Mouse (Mus musculus): ENCODE measurements around the gene Izumo1. TPM values are rescaled to one million over a fixed set of nuclear protein-coding genes. Genes with fewer than 3 reads are reported as not detected.
A peak's percentile ranks its signal among the peaks of the same experiment; 100 is the strongest.
"Not testable (repeated sequence)": the region's sequence is repeated elsewhere in the genome, so short reads cannot be mapped to it uniquely, and the experiment has no call there.

Izumo1 gene
- total RNA-seq, 2 experiments from 2014 or later: not detected

GRCm38 (mm10) chr7:45641391-45642040 lies 19.9 kb downstream of the Izumo1 start:
- no peak for DNase-seq (ENCODE audit: low spot score in 2 of 2)

GRCm38 (mm10) chr7:45642083-45642482 lies 20.5 kb downstream of the Izumo1 start:
- DNase-seq (ENCODE audit: low spot score in 2 of 2): no peak

- DNase-seq (ENCODE audit: low spot score in 2 of 2): no peak
Measured at GRCm38 (mm10) chr7:45642503-45643255, 21.1 kb downstream of the Izumo1 start.

DNA sequence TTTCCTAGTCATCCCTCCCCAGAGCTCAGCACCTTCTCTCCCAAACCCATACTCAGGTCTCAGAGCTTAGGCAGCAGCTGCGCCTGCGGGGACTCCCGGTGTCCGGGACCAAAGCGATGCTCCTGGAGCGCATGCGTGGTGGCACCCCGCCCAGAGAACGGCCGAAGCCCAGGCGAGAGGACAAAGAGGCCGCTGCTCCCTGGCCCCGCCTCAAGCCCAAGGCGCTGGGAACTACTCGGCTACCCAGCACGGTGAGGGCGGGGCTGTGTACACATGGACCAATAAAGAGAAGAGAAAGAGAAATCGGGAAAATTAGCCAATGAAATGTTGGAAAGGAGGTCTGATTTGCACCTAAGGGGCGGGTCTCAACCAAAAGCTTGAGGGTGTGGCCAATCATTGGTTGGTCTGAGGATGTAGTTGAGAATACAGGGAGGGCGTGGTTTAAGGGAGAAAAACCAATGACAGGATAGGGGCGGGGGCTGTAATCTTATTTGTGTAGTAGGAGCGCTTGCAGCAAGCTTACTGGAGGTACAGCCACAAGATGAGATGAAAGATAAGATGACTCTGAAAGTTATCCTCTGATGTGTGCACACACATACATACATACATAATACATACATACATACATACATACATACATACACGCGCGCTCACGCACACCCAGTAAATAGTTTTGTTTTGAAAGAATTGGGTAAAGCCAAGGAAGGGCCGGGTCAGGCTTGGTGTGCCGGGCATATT lies 22.0 kb downstream of the Izumo1 start:
- peak; percentile 88 to 94 for DNase-seq (ENCODE audit: low spot score in 2 of 2)

DNA sequence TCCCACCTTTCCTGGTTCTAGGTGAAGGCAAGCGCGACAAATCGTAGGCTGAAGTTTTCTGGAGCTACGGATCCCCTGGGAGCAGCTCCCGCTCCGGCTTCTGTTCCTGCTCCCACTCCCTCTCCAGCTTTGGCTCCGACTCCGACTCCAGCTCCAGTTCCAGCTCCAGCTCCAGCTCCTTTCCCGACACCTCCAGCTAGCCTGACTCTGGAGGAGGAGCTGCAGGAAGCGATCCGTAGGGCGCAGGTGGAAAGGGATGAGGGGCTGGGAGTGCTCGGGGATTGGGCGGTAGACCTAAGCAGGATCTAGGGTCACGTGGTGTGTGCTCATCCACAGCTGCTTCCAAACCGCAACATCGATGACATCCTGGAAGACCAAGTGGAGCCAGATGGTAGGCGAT lies 22.6 kb downstream of the Izumo1 start:
- DNase-seq (ENCODE audit: low spot score in 2 of 2): peak; percentile 53 to 61

DNA sequence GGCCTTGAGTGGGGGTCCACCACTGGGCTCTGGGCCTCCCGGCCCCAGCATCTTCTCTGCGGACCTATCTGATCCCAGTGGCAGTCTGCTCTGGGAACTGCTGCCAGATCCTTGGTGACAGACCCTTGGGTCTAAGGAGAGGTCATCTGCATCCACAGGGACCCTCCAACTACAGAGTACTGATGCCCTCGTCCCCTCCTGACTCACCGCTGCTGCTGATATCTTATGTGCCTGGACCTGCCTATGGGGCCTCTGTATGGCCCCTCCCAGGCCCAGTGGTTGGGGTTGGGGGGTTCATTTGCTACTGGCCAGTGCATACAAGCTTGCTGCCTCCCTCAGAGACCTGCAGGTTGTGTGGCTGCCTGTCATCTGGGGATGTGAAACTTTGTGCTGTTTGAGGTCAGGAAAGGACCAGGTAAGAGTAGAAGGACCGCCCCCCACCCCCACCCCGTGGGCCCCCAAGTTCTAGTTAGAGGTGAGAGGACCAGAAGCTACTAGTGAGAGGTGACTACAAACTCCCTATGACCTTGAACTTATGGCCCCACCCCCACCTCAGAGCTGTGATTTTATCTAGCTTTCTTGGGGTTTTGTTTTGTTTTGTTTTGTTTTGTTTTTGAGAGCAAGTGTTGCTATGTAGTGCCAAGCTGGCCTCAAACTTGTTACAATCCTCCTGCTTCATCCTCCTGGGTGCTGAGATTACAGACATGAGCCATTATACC lies 23.4 kb downstream of the Izumo1 start:
- no peak for DNase-seq (ENCODE audit: low spot score in 2 of 2)

DNA sequence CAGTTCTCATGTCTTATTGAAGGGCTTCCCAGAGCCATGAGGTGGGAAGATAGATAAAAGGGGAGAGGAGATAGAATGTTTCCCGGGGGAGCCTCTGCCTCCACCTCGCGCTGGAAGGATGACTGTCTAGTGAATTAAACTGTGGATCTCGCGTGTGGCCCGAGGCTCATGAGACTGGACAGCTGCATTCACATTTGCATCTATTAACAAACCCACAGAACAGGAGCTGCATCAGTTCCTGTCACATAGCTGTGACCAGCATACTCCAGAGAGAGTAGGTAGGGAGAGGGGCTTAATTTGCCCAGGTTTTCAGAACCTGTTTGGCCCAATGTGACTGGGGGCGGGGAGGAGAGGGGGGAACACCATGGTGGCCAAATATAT lies 24.0 kb downstream of the Izumo1 start:
- DNase-seq (ENCODE audit: low spot score in 2 of 2): no peak

DNA sequence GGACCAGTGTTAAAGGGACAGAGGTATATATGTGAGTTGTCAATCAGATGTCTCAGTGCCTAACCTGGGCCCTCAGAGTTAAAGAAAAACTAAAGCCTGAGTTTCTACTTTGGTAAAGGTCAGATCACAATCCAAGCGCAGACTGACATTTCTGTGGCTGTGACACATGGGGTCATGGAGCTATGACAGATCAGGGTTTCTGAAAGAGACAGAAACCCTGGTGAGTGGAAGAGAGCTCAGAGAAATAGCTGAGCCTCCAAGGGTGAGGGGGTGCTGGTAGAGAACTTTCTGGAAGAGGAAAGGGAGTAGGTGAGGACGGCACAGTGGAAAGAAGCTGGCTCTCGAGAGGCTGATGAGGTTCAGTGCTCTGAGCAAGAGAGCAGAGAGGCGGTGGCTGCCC lies 25.1 kb downstream of the Izumo1 start:
- no peak for DNase-seq (ENCODE audit: low spot score in 2 of 2)

DNA sequence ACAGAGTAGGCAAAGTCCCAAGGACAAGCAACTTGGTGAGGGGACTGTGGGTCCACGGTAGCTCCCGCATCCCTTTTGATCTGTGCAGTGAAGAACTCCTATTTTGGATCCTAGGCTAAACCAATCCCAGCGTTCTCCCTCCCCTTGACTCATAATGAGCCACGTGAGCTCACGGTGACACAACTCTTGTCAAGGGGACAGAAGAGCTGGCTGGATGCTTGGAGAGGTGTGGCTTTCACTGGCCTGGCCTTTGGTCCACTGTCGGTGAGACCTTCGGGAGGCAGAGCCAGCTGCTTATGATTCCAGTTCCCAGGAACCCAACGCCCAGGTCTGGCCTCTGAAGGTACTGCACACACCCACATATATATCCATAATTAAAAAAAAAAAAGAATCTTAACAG lies 27.7 kb downstream of the Izumo1 start:
- no peak for DNase-seq (ENCODE audit: low spot score in 2 of 2)

DNA sequence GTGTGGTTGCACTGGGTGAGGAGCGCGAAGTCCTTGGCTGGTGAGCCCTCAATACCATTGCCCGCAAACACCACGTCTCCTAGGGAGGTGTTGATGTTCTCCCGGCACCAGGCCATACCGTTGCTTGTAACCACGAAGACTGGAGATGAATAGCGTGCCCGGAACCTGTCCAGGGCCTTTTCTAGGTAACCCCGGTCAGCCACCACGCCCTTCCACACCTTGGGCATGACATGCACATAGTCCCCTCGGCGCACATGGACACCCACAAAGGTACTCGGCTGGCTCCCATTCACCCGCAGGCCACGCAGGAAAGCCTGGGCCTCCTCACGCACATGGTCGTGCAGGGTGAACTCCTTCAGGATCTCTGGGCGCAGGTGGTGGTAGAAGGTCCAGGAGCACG lies 28.9 kb downstream of the Izumo1 start:
- DNase-seq (ENCODE audit: low spot score in 2 of 2): not testable (repeated sequence)

- no peak for DNase-seq (ENCODE audit: low spot score in 2 of 2)
Measured at GRCm38 (mm10) chr7:45654424-45655047, 32.9 kb downstream of the Izumo1 start.

DNA sequence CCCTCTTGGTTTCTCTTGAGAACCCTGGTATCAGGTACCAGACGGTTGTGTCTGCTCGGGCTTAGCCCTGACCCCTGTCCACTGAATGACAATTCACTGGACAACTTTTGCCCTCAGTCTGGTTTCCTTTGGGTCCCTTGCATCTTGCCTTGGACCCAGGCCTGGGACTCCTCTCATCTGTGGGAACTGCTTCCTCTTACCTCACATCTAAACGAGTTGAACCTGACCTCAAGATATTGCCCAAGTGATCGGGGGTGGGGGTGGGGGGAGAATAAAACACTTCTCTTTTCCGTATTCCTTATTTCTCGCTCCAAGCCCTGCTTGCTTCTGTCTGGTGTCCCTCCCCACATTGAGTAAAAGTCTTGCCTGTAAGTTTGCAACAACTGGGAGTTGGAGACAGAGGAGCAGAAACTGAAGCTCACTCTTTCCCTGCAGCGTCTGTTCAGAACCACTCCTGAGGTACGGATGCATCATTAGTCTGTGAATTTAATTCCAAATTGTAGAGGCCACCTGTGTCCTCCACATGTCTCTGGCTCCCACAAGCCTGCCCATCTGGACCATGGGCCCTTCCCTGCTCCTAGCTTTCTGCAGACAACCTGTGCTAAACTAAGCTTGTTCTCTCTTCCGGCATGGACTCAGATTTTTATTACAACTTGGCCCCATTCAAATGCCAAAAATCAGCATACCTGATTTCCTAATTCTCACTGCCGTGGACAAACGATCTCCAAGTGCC lies 39.3 kb downstream of the Izumo1 start:
- DNase-seq (ENCODE audit: low spot score in 2 of 2): no peak

- DNase-seq (ENCODE audit: low spot score in 2 of 2): not testable (repeated sequence)
Measured at GRCm38 (mm10) chr7:45661702-45662101, 40.1 kb downstream of the Izumo1 start.

DNA sequence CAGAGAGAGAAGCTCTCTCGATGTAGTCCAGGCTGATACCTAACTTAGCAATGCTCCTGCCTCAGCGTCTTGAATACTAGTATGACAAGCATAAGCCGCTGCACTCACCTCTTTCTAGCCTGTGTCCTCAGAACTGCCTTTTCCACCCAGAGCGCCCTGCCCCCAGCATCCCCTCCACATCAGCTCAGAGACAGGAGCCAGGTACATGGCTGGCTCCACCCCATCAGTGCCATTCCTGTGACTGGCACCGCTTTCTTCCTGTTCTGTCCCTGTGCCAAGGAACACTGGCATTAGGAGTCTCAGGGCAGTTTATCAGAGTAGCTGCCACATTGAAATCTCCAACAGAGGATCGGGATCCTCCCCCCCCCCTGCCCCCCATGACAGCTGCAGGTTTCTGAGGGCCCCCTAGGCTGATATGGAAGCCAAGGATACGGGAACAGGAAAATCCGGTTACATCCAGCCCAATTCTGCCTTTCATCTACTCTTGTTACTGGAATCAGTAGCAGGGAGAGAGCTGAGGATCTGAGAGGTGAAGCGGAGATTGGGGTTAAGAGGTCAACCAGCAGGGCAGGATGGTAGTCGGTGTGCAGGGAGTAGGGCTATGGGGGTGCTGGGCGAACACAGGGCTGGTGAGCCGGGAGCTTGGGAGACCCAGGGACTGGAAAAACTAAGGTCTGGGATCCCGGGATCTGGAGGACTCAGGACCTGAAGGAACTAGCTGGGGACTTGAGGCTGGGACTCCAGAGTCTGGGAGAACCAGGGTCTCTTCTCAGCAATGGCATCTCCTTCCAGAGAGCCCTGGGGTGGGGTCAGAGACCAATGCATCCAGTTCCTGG lies 43.9 kb downstream of the Izumo1 start:
- DNase-seq (ENCODE audit: low spot score in 2 of 2): no peak

DNA sequence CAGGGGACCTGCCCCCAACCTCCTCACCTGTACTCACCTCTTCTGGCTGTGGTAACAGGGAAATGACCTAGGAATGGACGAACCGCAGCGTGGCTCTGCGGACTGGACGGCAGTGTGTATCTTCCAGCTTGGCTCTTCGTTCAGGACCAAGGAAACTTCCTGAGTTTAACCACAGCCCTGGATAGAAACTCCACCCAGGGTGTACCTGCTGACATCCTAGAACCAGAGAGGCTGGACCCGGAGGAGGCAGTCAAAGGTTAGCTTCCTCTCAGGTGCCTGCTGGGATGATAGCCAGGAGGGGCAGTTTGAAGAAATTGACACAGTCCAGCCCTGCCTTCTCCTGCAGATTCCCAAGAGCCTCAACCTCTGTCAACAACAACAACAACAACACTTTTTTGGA lies 44.5 kb downstream of the Izumo1 start, which contains the start of gene Fut2:
Gene Fut2, minus strand, starts transcription at position 234 of the 400 bp plus-strand sequence.
- no peak for DNase-seq (ENCODE audit: low spot score in 2 of 2)

- peak in 1 of 2 experiments; percentile 51 for DNase-seq (ENCODE audit: low spot score in 2 of 2)
Measured at GRCm38 (mm10) chr7:45667761-45668160, 46.1 kb downstream of the Izumo1 start.

GRCm38 (mm10) chr7:45668921-45669320 lies 47.3 kb downstream of the Izumo1 start:
- no peak for DNase-seq (ENCODE audit: low spot score in 2 of 2)

- DNase-seq (ENCODE audit: low spot score in 2 of 2): no peak
Measured at GRCm38 (mm10) chr7:45677627-45678295, 56.1 kb downstream of the Izumo1 start.

All from layer of hippocampus, postnatal 10 days (tissue).